Mouse (Mus musculus) hindbrain, embryonic 13.5 days (tissue): ENCODE measurements around the gene Gm49366. TPM values are rescaled to one million over a fixed set of nuclear protein-coding genes. Genes with fewer than 3 reads are reported as not detected.
"Not testable (repeated sequence)": the region's sequence is repeated elsewhere in the genome, so short reads cannot be mapped to it uniquely, and the experiment has no call there.

Source experiments
- ATAC-seq: fragments of 200-750 bp; cut with Nextera tagmentation; 2 replicates; pipeline ENCODE4 v1.8.0; 2017; ENCODE audit warnings: moderate TSS enrichment; ENCODE audit not compliant: low FRiP score
- H3K27ac ChIP-seq: fragments of 300-500 bp; sonication (generic); 2 replicates; pipeline ENCODE4 v1.5.1; 2015; ENCODE audit warnings: inconsistent platforms, mild to moderate bottlenecking, moderate library complexity
- H3K27me3 ChIP-seq: fragments of 300-500 bp; sonication (generic); 2 replicates; pipeline ENCODE4 v1.6.1; 2015; ENCODE audit warnings: mild to moderate bottlenecking, inconsistent platforms
- H3K36me3 ChIP-seq: fragments of 300-500 bp; sonication (generic); 2 replicates; pipeline ENCODE4 v1.6.1; 2015; ENCODE audit warnings: mild to moderate bottlenecking, inconsistent platforms
- H3K4me1 ChIP-seq: fragments of 300-500 bp; sonication (generic); replicated peaks from 2 replicates; pipeline ENCODE4 v1.6.1; 2015; ENCODE audit warnings: inconsistent platforms
- H3K4me2 ChIP-seq: fragments of 300-500 bp; sonication (generic); 2 replicates; pipeline ENCODE4 v1.6.1; 2015; ENCODE audit warnings: inconsistent platforms, mild to moderate bottlenecking, moderate library complexity
- H3K4me3 ChIP-seq: fragments of 300-500 bp; sonication (generic); 2 replicates; pipeline ENCODE4 v1.5.1; 2015; ENCODE audit warnings: mild to moderate bottlenecking, inconsistent platforms
- H3K9ac ChIP-seq: fragments of 300-500 bp; sonication (generic); 2 replicates; pipeline ENCODE4 v1.6.1; 2015; ENCODE audit warnings: mild to moderate bottlenecking, inconsistent platforms
- H3K9me3 ChIP-seq: fragments of 300-500 bp; sonication (generic); 2 replicates; pipeline ENCODE4 v1.6.1; 2016; ENCODE audit warnings: inconsistent platforms
- WGBS: fragments of 180-500 bp; shearing (Covaris S2); methylation state at CpG from one replicate; pipeline ENCODE4 v1.1.7; 2015; 5-methylcytosine and 5-hydroxymethylcytosine counted together
- polyA plus RNA-seq: library from polyadenylated mRNA; unstranded; fragments of >200 nt; fragmentation: Nextera tagmentation; extraction: Ambion mirVana; gene quantifications from 2 replicates; pipeline ENCODE4 v1.2.1, GENCODE M21; 2015

Gm49366 gene
- polyA plus RNA-seq, 1 experiment from 2014 or later = not detected

GRCm38 (mm10) chr12:84013130-84013529 lies 25.6 kb upstream of the Gm49366 start:
- H3K36me3 ChIP-seq = no peaks in the 10 kb centered on the region
- H3K27me3 ChIP-seq = no peaks in the 10 kb centered on the region
- WGBS = 68% methylated on average over 6 of the region's 6 CpGs
- peaks cover 41% of the 10 kb centered on the region for H3K4me1 ChIP-seq
- no peak overlapping the region for H3K27ac ChIP-seq
- no peak for ATAC-seq
- H3K9me3 ChIP-seq = no peaks in the 10 kb centered on the region
- no peak overlapping the region for H3K4me3 ChIP-seq
- peak overlapping the region; percentile 59 for H3K4me2 ChIP-seq
- H3K9ac ChIP-seq = no peak overlapping the region

GRCm38 (mm10) chr12:84013701-84014100 lies 25.0 kb upstream of the Gm49366 start:
- no peaks in the 10 kb centered on the region for H3K9me3 ChIP-seq
- 92% methylated on average over 7 of the region's 7 CpGs for WGBS
- no peak overlapping the region for H3K9ac ChIP-seq
- ATAC-seq = no peak
- H3K27ac ChIP-seq = no peak overlapping the region
- no peak overlapping the region for H3K4me3 ChIP-seq
- no peaks in the 10 kb centered on the region for H3K27me3 ChIP-seq
- no peak overlapping the region for H3K4me2 ChIP-seq
- no peaks in the 10 kb centered on the region for H3K36me3 ChIP-seq
- H3K4me1 ChIP-seq = peaks cover 36% of the 10 kb centered on the region

- 57% methylated on average over 7 of the region's 7 CpGs for WGBS
- not testable (repeated sequence) for H3K9me3 ChIP-seq
Observed at GRCm38 (mm10) chr12:84020528-84020927, 18.2 kb upstream of the Gm49366 start.

GRCm38 (mm10) chr12:84022266-84022665 lies 16.5 kb upstream of the Gm49366 start:
- WGBS = 90% methylated on average over 4 of the region's 4 CpGs
- H3K4me1 ChIP-seq, H3K9ac ChIP-seq, H3K4me3 ChIP-seq, ATAC-seq, H3K9me3 ChIP-seq, H3K27ac ChIP-seq, H3K36me3 ChIP-seq, H3K27me3 ChIP-seq, H3K4me2 ChIP-seq: not testable (repeated sequence)

More at GRCm38 (mm10) chr12:84020528-84020927, 18.2 kb upstream of the Gm49366 start:
- H3K9ac ChIP-seq, H3K4me1 ChIP-seq, ATAC-seq, H3K36me3 ChIP-seq, H3K4me3 ChIP-seq, H3K27ac ChIP-seq, H3K4me2 ChIP-seq, H3K27me3 ChIP-seq: not testable (repeated sequence)

GRCm38 (mm10) chr12:84023052-84023745 lies 15.5 kb upstream of the Gm49366 start:
- no peaks in the 10 kb centered on the region for H3K4me1 ChIP-seq
- H3K36me3 ChIP-seq = no peaks in the 10 kb centered on the region
- H3K9me3 ChIP-seq = no peaks in the 10 kb centered on the region
- WGBS = 84% methylated on average over 9 of the region's 9 CpGs
- H3K27ac ChIP-seq = no peak overlapping the region
- no peaks in the 10 kb centered on the region for H3K27me3 ChIP-seq
- H3K4me3 ChIP-seq = no peak overlapping the region
- H3K4me2 ChIP-seq = no peak overlapping the region
- H3K9ac ChIP-seq = no peak overlapping the region
- no peak for ATAC-seq

- H3K4me1 ChIP-seq = no peaks in the 10 kb centered on the region
- H3K36me3 ChIP-seq = no peaks in the 10 kb centered on the region
- WGBS = 90% methylated on average over 7 of the region's 7 CpGs
- no peak overlapping the region for H3K4me2 ChIP-seq
- no peak overlapping the region for H3K27ac ChIP-seq
- no peak overlapping the region for H3K4me3 ChIP-seq
- no peak overlapping the region for H3K9ac ChIP-seq
- H3K27me3 ChIP-seq = no peaks in the 10 kb centered on the region
- no peaks in the 10 kb centered on the region for H3K9me3 ChIP-seq
- no peak for ATAC-seq
Observed at GRCm38 (mm10) chr12:84025888-84026287, 12.8 kb upstream of the Gm49366 start.

- WGBS = 36% methylated on average over 3 of the region's 3 CpGs
Observed at GRCm38 (mm10) chr12:84028328-84028727, 10.4 kb upstream of the Gm49366 start.

GRCm38 (mm10) chr12:84029043-84029442 lies 9.7 kb upstream of the Gm49366 start:
- not testable (repeated sequence) for H3K4me1 ChIP-seq, H3K4me2 ChIP-seq, H3K27ac ChIP-seq, H3K9ac ChIP-seq, ATAC-seq, H3K4me3 ChIP-seq, H3K27me3 ChIP-seq, H3K9me3 ChIP-seq, H3K36me3 ChIP-seq
- 92% methylated on average over 1 of the region's 1 CpGs for WGBS

More at GRCm38 (mm10) chr12:84028328-84028727, 10.4 kb upstream of the Gm49366 start:
- not testable (repeated sequence) for H3K4me3 ChIP-seq, H3K27ac ChIP-seq, H3K36me3 ChIP-seq, H3K4me1 ChIP-seq, H3K9me3 ChIP-seq, H3K27me3 ChIP-seq, H3K4me2 ChIP-seq, ATAC-seq, H3K9ac ChIP-seq

- Histone ChIP-seq H3K9ac (no peak overlapping the region), H3K27me3 (no peaks in the 10 kb centered on the region), H3K36me3 (no peaks in the 10 kb centered on the region), H3K27ac (no peak overlapping the region), H3K9me3 (no peaks in the 10 kb centered on the region), H3K4me3 (no peak overlapping the region), H3K4me2 (no peak overlapping the region), H3K4me1 (no peaks in the 10 kb centered on the region)
- 73% methylated on average over 4 of the region's 4 CpGs for WGBS
- 0 out of 2 replicates have a peak, but pooled peaks have one; percentile 43 for ATAC-seq
Observed at GRCm38 (mm10) chr12:84030659-84031332, 7.9 kb upstream of the Gm49366 start.

- Histone ChIP-seq H3K9ac (no peak overlapping the region), H3K4me1 (no peaks in the 10 kb centered on the region), H3K4me2 (no peak overlapping the region), H3K36me3 (no peaks in the 10 kb centered on the region), H3K9me3 (no peaks in the 10 kb centered on the region), H3K4me3 (no peak overlapping the region), H3K27ac (no peak overlapping the region), H3K27me3 (0 out of 2 replicates have a peak, but pooled peaks cover 6% of the 10 kb centered on the region)
- 92% methylated on average over 4 of the region's 4 CpGs for WGBS
- no peak for ATAC-seq
Observed at GRCm38 (mm10) chr12:84032854-84033253, 5.9 kb upstream of the Gm49366 start.

- not testable (repeated sequence) for H3K27ac ChIP-seq, H3K27me3 ChIP-seq, H3K9ac ChIP-seq, H3K9me3 ChIP-seq, H3K4me2 ChIP-seq, H3K4me3 ChIP-seq, ATAC-seq, H3K36me3 ChIP-seq, H3K4me1 ChIP-seq
- 81% methylated on average over 2 of the region's 2 CpGs for WGBS
Observed at GRCm38 (mm10) chr12:84033302-84033701, 5.4 kb upstream of the Gm49366 start.

- no peak overlapping the region for H3K4me2 ChIP-seq
- no peak overlapping the region for H3K9ac ChIP-seq
- no peaks in the 10 kb centered on the region for H3K36me3 ChIP-seq
- ATAC-seq = no peak
- H3K4me3 ChIP-seq = no peak overlapping the region
- H3K27ac ChIP-seq = no peak overlapping the region
- 0 out of 2 replicates have a peak, but pooled peaks cover 7% of the 10 kb centered on the region for H3K27me3 ChIP-seq
- 74% methylated on average over 4 of the region's 4 CpGs for WGBS
- no peaks in the 10 kb centered on the region for H3K4me1 ChIP-seq
- no peaks in the 10 kb centered on the region for H3K9me3 ChIP-seq
Observed at GRCm38 (mm10) chr12:84034108-84034507, 4.6 kb upstream of the Gm49366 start.

GRCm38 (mm10) chr12:84038241-84038640 lies 494 bp upstream of the Gm49366 start, which contains the start of gene Acot4:
TSS of gene Acot4 (plus strand) at chr12:84038379.
- Histone ChIP-seq H3K9ac (peak within 1 kb of the TSS; percentile 70), H3K4me3 (peak within 1 kb of the TSS; percentile 43), H3K4me2 (peak within 1 kb of the TSS; percentile 60)
- 10% methylated on average over 32 of the region's 32 CpGs for WGBS
- H3K4me1 ChIP-seq, H3K36me3 ChIP-seq, H3K27me3 ChIP-seq, H3K27ac ChIP-seq, H3K9me3 ChIP-seq: not testable (repeated sequence)
- ATAC-seq = peak; percentile 63; the same call in 1 of the 2 replicates
